Mouse (Mus musculus) C2C12 (cell line): ENCODE measurements at regions not wholly inside any gene's neighbourhood (a gene's known extent, or its start where the extent isn't known, plus 50 kb on each side); places are given as distances from the start of the nearest gene placed in this dataset.

ENCODE experiments used
- CEBPB ChIP-seq: IDR thresholded peaks from one replicate; pipeline ENCODE4 v1.6.1; 2011; ENCODE audit warnings: low read depth, mild to moderate bottlenecking, control low read depth, moderate library complexity
- CTCF ChIP-seq: IDR thresholded peaks from one replicate; pipeline ENCODE4 v1.5.1; 2011; ENCODE audit not compliant: control insufficient read depth, insufficient read depth, insufficient read length
- MYOG ChIP-seq: IDR thresholded peaks from one replicate; pipeline ENCODE4 v1.6.1; 2011; ENCODE audit not compliant: control insufficient read depth, insufficient read length; ENCODE audit errors: extremely low read depth

DNA sequence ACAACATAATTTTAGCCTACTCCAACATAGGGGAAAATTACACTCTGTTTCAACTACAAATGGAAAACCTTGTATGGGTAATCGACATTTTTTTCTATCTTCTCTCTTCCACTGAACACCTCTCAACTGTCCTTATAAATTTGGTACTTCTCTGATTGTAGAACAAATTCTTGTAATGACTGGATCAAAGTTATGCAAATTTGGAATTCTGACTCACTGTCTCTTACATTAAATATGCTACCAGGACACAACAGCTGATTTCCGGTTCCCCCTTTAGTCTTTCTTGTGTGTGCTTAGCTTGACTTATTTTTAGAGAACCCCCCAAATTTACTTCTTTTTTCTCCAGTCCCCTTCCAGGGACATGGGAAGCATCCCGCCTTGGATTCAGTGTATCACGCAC is 68.2 kb upstream of the Slc44a3 start:
- TF ChIP-seq CTCF (no peak), MYOG (no peak), CEBPB (no peak)
